Mouse (Mus musculus): ENCODE measurements at regions not wholly inside any gene's neighbourhood (a gene's known extent, or its start where the extent isn't known, plus 50 kb on each side); places are given as distances from the start of the nearest gene placed in this dataset.

DNA sequence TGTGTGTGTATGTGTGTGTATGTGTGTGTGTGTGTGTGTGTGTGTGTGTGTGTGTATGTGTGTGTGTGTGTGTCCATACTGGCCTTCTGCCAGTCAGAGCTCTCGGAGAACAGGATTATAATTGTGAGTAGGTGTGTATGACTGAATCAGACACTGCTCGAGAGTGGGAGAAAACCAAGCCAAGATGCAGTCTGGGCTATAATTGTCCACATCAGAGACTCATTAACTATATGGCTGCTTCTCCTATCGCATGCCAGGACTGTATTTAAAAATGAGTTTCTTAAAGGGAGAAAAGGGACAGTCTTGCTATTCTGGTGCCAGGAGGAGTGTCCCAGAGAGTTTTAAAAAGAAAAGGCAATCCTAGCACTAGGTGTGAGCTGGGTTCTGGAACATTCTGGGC lies 58.7 kb upstream of the Adpgk start:
- DNase-seq (ENCODE audit: low spot score in 2 of 2), result peak; percentile 26 to 55

DNA sequence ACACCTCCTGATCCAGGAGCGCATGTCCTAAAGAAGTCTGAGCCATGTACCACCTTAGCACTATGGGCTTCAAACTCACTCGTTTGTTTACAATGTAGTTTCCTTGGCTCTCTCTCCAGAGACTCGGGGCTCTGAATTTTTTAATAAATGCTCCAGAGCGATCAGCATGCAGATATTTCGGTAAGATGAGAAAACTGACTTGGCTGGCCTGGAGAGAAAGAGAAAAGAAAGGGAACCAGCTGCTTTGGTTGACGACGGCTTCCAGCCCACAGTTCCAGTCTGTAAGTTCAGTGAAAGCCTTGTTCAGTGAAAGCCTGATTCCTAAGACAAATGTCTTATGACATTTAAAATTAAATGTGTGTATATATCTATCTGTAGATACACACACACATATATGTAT lies 59.4 kb upstream of the Adpgk start:
- DNase-seq (ENCODE audit: low spot score in 2 of 2), result no peak

DNA sequence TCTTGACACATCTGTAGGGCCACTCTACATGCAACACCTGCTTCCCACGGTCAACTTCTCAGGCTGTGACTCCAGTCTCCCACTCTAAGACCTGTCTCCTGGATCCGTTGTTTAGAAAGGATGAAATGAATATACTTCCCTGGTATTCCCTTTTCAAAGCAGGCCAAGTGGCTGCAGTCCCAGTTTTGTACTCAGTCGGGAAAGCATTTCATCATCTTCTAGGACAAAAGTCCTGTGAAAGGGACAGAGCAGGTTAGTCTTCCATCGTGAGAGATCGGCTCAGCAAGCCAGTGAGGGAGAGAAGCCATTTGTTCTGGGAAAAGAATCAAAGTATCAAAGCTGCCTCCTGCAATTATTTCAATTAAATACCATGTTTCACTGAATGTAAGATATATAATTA lies 60.2 kb upstream of the Adpgk start:
- no peak for DNase-seq (ENCODE audit: low spot score in 2 of 2)

DNA sequence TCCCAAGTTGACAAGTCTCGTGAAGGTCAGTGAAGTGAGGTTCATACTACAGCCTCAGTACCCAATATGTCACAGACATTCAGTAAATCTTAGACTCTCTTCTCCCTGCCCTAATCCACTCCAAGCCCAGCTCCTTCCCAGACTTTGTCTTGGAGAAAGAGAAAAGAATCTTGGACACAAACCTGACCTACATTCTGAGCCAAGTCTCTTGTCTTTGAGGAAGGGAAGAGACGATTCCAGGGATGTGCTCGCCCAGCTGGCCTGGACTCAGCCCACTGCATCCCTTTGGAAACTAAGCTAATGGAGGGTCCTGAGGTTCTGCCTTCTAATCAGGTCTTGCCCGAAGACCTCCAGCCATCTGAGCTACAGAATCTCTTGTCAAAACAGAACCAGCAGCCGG lies 61.2 kb upstream of the Adpgk start:
- DNase-seq (ENCODE audit: low spot score in 2 of 2), result no peak

DNA sequence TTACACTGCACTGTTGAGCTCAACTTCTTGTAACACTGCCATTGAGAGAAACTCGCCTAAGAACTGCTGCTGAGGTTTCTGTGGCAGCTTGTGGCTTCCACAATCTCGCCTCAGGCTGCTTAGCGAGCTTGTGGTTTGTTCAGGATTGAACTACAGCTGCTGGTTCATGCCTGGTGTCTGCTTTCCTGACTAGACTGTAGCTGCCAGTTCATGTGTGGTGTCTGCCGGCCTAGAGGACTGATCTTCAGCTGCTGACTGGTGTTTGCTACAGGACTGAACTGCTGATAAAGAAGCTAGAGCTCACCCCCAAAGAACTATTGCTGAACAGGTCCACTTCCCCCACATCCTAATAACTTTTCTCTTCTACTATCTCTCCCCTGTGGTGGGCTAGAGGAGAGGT lies 63.4 kb upstream of the Adpgk start:
- DNase-seq (ENCODE audit: low spot score in 2 of 2), result no peak

DNA sequence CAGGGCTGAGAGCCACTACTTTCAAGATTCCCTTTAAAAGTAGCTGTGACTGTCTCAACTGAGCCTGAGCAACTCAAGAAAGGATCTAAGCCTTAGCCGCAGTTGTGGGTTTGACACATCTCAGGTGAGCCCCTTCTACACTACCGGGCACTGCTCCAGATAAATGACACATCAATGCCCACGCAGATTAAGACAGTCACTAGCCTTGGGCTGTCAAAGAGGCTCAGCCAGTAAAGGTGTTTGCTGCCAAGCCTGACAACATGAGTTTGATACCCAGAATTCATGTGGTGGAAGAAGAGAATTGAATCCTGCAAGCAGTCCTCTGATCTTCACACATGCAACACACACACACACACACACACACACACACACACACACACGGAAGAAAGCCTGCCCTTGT lies 65.0 kb upstream of the Adpgk start:
- DNase-seq (ENCODE audit: low spot score in 2 of 2), result no peak

GRCm38 (mm10) chr9:59219277-59219676 lies 72.1 kb upstream of the Adpgk start:
- no peak for DNase-seq (ENCODE audit: low spot score in 2 of 2)

GRCm38 (mm10) chr9:59202654-59203514 lies 88.5 kb upstream of the Adpgk start:
- no peak for DNase-seq (ENCODE audit: low spot score in 2 of 2)

- DNase-seq (ENCODE audit: low spot score in 2 of 2), result no peak
Observed at GRCm38 (mm10) chr9:59199495-59200196, 91.7 kb upstream of the Adpgk start.

GRCm38 (mm10) chr9:59198221-59198875 lies 93.0 kb upstream of the Adpgk start:
- DNase-seq (ENCODE audit: low spot score in 2 of 2), result peak in 1 of 2 experiments; percentile 45

DNA sequence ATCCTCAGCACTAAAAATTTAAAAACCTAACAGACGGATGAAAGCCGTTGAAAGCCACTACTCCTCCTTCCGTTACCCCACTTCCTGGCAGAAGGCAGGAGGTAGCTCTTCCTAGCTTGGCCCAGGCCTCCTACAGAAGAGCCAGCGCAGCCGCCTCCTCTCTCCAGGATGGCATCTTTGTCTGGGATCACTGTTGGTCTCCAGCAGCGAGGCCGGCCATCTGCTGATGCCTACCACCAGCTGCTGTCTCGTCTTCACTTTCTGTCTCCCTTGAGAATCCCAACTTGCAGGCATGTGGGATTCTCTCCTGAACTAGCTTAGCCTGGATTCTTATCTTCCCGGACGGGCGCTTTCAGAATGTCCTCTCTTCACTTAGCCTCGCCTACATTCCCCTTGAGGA lies 93.9 kb upstream of the Adpgk start:
- peak; percentile 73 to 77 for DNase-seq (ENCODE audit: low spot score in 2 of 2)

- no peak for DNase-seq (ENCODE audit: low spot score in 2 of 2)
Observed at GRCm38 (mm10) chr9:59193971-59194370, 97.4 kb upstream of the Adpgk start.

GRCm38 (mm10) chr9:59189141-59189540 lies 102.2 kb upstream of the Adpgk start:
- DNase-seq (ENCODE audit: low spot score in 2 of 2), result no peak

DNA sequence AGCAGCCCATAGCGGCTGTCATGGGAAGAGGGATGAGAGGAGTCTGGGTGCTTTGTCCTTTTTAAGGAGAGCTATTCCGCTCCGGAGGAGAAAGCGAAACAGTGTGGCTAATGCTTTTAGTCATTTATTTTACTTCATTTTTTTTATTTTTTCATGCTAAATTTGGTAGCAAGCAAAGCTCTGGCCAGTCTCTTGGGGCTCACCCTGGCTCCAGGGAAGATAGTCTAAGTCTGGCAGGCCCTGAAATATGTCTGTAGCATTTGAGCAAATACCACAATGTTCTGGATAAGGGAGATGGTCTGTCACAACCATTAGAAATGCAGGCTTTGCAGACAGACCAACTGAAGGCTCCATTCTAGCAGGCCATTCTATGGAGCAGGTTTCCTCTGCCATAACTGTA lies 102.9 kb upstream of the Adpgk start:
- DNase-seq (ENCODE audit: low spot score in 2 of 2), result no peak

DNA sequence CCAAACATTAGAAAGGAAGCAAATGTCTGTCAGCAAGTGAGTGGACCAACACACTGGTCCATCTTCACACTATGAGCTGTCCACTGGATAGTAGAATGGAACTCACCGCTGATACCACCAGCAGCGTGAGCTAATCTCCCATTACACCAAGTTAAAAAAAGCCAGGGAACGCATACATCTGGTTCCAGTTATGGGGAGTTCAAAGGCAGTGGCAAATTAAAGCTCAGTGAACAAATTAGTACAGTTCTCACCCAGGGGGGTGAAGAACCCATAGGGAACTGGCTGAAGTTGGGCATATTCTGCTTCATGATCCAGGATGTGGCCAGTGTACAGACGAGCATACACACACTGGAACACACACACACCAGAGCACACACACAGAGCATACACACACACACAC lies 105.0 kb upstream of the Adpgk start:
- DNase-seq (ENCODE audit: low spot score in 2 of 2), result no peak

- no peak for DNase-seq (ENCODE audit: low spot score in 2 of 2)
Observed at GRCm38 (mm10) chr9:59184089-59184488, 107.3 kb upstream of the Adpgk start.

- DNase-seq (ENCODE audit: low spot score in 2 of 2), result no peak
Observed at GRCm38 (mm10) chr9:59182906-59183305, 108.5 kb upstream of the Adpgk start.

GRCm38 (mm10) chr9:59182490-59182889 lies 108.9 kb upstream of the Adpgk start:
- DNase-seq (ENCODE audit: low spot score in 2 of 2), result peak; percentile 57 to 66

GRCm38 (mm10) chr9:59171576-59171975 lies 119.8 kb upstream of the Adpgk start:
- DNase-seq (ENCODE audit: low spot score in 2 of 2), result no peak

GRCm38 (mm10) chr9:59163390-59163976 lies 127.2 kb upstream of the Neo1 start:
- no peak for DNase-seq (ENCODE audit: low spot score in 2 of 2)

DNA sequence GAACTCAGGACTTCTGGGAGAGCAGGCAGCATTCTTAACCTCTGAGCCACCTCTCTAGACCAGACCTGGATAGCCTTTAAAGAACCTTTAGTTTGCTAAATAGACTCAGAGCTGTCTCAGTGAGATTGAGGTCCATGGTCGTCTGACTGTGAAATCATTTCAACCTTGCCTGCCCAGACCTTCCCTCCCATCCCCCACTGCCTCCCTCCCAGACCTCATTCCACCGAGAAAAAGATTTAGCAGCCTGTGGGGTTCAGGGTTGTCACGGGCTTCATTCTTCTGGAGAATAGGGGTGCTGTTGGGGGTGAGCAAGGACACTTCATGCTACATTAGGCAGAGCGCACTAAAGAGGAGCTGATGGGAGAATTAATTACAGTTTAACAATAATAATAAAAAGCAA lies 126.7 kb upstream of the Neo1 start:
- DNase-seq (ENCODE audit: low spot score in 2 of 2), result no peak

GRCm38 (mm10) chr9:59157663-59158062 lies 121.4 kb upstream of the Neo1 start:
- no peak for DNase-seq (ENCODE audit: low spot score in 2 of 2)

All from right cerebral cortex, postnatal 36 days (tissue).